Mouse (Mus musculus): ENCODE data around the gene Ltbp1. TPM values are rescaled to one million over a fixed set of nuclear protein-coding genes. Genes with fewer than 3 reads are reported as not detected.
A peak's percentile ranks its signal among the peaks of the same experiment; 100 is the strongest.

The Ltbp1 gene
- 1.6 and 2.0 TPM in 2 replicates for polyA plus RNA-seq (2015; fragmentation: Nextera tagmentation; extraction: Ambion mirVana)

- H3K27ac ChIP-seq (replicated peaks): no peak within 1 kb of the TSS
Measured at GRCm38 (mm10) chr17:75005281-75005684, at the start of gene Ltbp1. Gene Ltbp1 (plus strand): TSS chr17:75005568.

GRCm38 (mm10) chr17:74959481-74960245 is 45.7 kb upstream of the Ltbp1 start:
- H3K4me1 ChIP-seq (replicated peaks): no peaks in the 10 kb centered on the region
- H3K4me2 ChIP-seq: no peak overlapping the region
- no peak overlapping the region for H3K9ac ChIP-seq
- H3K36me3 ChIP-seq: no peaks in the 10 kb centered on the region
- no peak overlapping the region for H3K4me3 ChIP-seq
- H3K27ac ChIP-seq (replicated peaks): no peak overlapping the region
- no peaks in the 10 kb centered on the region for H3K9me3 ChIP-seq
- no peaks in the 10 kb centered on the region for H3K27me3 ChIP-seq
- WGBS: 39% methylated on average over 6 of the region's 6 CpGs
- no peak for ATAC-seq (ENCODE audit: low FRiP score, low read depth)

More at GRCm38 (mm10) chr17:75005281-75005684, at the start of gene Ltbp1:
- Histone ChIP-seq H3K27me3 (no peaks in the 10 kb centered on the region), H3K36me3 (no peaks in the 10 kb centered on the region), H3K9ac (peak within 1 kb of the TSS; percentile 51), H3K4me3 (peak within 1 kb of the TSS; percentile 79), H3K4me2 (peak within 1 kb of the TSS; percentile 99), H3K9me3 (no peaks in the 10 kb centered on the region), H3K4me1 (replicated peaks) (peaks cover 15% of the 10 kb centered on the region)
- ATAC-seq (ENCODE audit: low FRiP score, low read depth): peak; percentile 84
- under 1% methylated on average over 27 of the region's 27 CpGs for WGBS

- Histone ChIP-seq H3K4me3 (no peak overlapping the region), H3K36me3 (no peaks in the 10 kb centered on the region), H3K4me1 (replicated peaks) (no peaks in the 10 kb centered on the region), H3K27ac (replicated peaks) (no peak overlapping the region), H3K9ac (no peak overlapping the region), H3K9me3 (no peaks in the 10 kb centered on the region), H3K27me3 (no peaks in the 10 kb centered on the region), H3K4me2 (no peak overlapping the region)
- no peak for ATAC-seq (ENCODE audit: low FRiP score, low read depth)
- 94% methylated on average over 8 of the region's 8 CpGs for WGBS
Measured at GRCm38 (mm10) chr17:74963222-74963621, 42.1 kb upstream of the Ltbp1 start.

- H3K4me1 ChIP-seq (replicated peaks): no peaks in the 10 kb centered on the region
- H3K36me3 ChIP-seq: no peaks in the 10 kb centered on the region
- no peak overlapping the region for H3K9ac ChIP-seq
- H3K9me3 ChIP-seq: no peaks in the 10 kb centered on the region
- no peaks in the 10 kb centered on the region for H3K27me3 ChIP-seq
- no peak for ATAC-seq (ENCODE audit: low FRiP score, low read depth)
- no peak overlapping the region for H3K4me2 ChIP-seq
- no peak overlapping the region for H3K27ac ChIP-seq (replicated peaks)
- H3K4me3 ChIP-seq: no peak overlapping the region
- 87% methylated on average over 3 of the region's 3 CpGs for WGBS
Measured at GRCm38 (mm10) chr17:74963861-74964260, 41.5 kb upstream of the Ltbp1 start.

- no peak overlapping the region for H3K27ac ChIP-seq (replicated peaks)
- no peak overlapping the region for H3K4me2 ChIP-seq
- H3K4me1 ChIP-seq (replicated peaks): no peaks in the 10 kb centered on the region
- H3K4me3 ChIP-seq: no peak overlapping the region
- no peak overlapping the region for H3K9ac ChIP-seq
- H3K36me3 ChIP-seq: no peaks in the 10 kb centered on the region
- ATAC-seq (ENCODE audit: low FRiP score, low read depth): no peak
- H3K27me3 ChIP-seq: no peaks in the 10 kb centered on the region
- H3K9me3 ChIP-seq: no peaks in the 10 kb centered on the region
- WGBS: 22% methylated on average over 7 of the region's 7 CpGs
Measured at GRCm38 (mm10) chr17:74967298-74967848, 38.0 kb upstream of the Ltbp1 start.

GRCm38 (mm10) chr17:74968152-74968712 is 37.1 kb upstream of the Ltbp1 start:
- H3K27ac ChIP-seq (replicated peaks): no peak overlapping the region
- no peak overlapping the region for H3K4me3 ChIP-seq
- ATAC-seq (ENCODE audit: low FRiP score, low read depth): no peak
- no peaks in the 10 kb centered on the region for H3K4me1 ChIP-seq (replicated peaks)
- H3K4me2 ChIP-seq: peak overlapping the region; percentile 27; the same call in 1 of the 2 replicates
- no peaks in the 10 kb centered on the region for H3K27me3 ChIP-seq
- no peaks in the 10 kb centered on the region for H3K36me3 ChIP-seq
- no peak overlapping the region for H3K9ac ChIP-seq
- H3K9me3 ChIP-seq: no peaks in the 10 kb centered on the region
- WGBS: 53% methylated on average over 9 of the region's 9 CpGs

- Histone ChIP-seq H3K9ac (no peak overlapping the region), H3K4me3 (no peak overlapping the region), H3K4me1 (replicated peaks) (no peaks in the 10 kb centered on the region), H3K4me2 (peak overlapping the region; percentile 27), H3K27me3 (no peaks in the 10 kb centered on the region), H3K36me3 (no peaks in the 10 kb centered on the region), H3K9me3 (no peaks in the 10 kb centered on the region), H3K27ac (replicated peaks) (no peak overlapping the region)
- no peak for ATAC-seq (ENCODE audit: low FRiP score, low read depth)
- WGBS: 41% methylated on average over 16 of the region's 16 CpGs
Measured at GRCm38 (mm10) chr17:74968738-74969271, 36.6 kb upstream of the Ltbp1 start.

- Histone ChIP-seq H3K9me3 (no peaks in the 10 kb centered on the region), H3K4me3 (no peak overlapping the region), H3K4me2 (no peak overlapping the region), H3K4me1 (replicated peaks) (0 out of 2 replicates have a peak, but pooled peaks cover 3% of the 10 kb centered on the region), H3K27me3 (no peaks in the 10 kb centered on the region), H3K9ac (no peak overlapping the region), H3K27ac (replicated peaks) (no peak overlapping the region), H3K36me3 (no peaks in the 10 kb centered on the region)
- no peak for ATAC-seq (ENCODE audit: low FRiP score, low read depth)
- 49% methylated on average over 6 of the region's 6 CpGs for WGBS
Measured at GRCm38 (mm10) chr17:74975192-74975591, 30.2 kb upstream of the Ltbp1 start.

GRCm38 (mm10) chr17:74976167-74976985 is 29.0 kb upstream of the Ltbp1 start:
- H3K4me3 ChIP-seq: no peak overlapping the region
- H3K4me2 ChIP-seq: no peak overlapping the region
- no peaks in the 10 kb centered on the region for H3K36me3 ChIP-seq
- no peak overlapping the region for H3K27ac ChIP-seq (replicated peaks)
- no peaks in the 10 kb centered on the region for H3K9me3 ChIP-seq
- 50% methylated on average over 8 of the region's 8 CpGs for WGBS
- ATAC-seq (ENCODE audit: low FRiP score, low read depth): no peak
- H3K9ac ChIP-seq: no peak overlapping the region
- no peaks in the 10 kb centered on the region for H3K27me3 ChIP-seq
- 0 out of 2 replicates have a peak, but pooled peaks cover 3% of the 10 kb centered on the region for H3K4me1 ChIP-seq (replicated peaks)

GRCm38 (mm10) chr17:74979767-74980166 is 25.6 kb upstream of the Ltbp1 start:
- H3K27ac ChIP-seq (replicated peaks): no peak overlapping the region
- H3K4me1 ChIP-seq (replicated peaks): 0 out of 2 replicates have a peak, but pooled peaks cover 3% of the 10 kb centered on the region
- H3K4me3 ChIP-seq: no peak overlapping the region
- no peaks in the 10 kb centered on the region for H3K9me3 ChIP-seq
- no peak overlapping the region for H3K4me2 ChIP-seq
- no peaks in the 10 kb centered on the region for H3K36me3 ChIP-seq
- no peak overlapping the region for H3K9ac ChIP-seq
- no peak for ATAC-seq (ENCODE audit: low FRiP score, low read depth)
- 87% methylated on average over 8 of the region's 8 CpGs for WGBS
- H3K27me3 ChIP-seq: no peaks in the 10 kb centered on the region

- 86% methylated on average over 5 of the region's 5 CpGs for WGBS
- H3K9me3 ChIP-seq: no peaks in the 10 kb centered on the region
- H3K4me3 ChIP-seq: no peak overlapping the region
- H3K36me3 ChIP-seq: no peaks in the 10 kb centered on the region
- H3K27ac ChIP-seq (replicated peaks): no peak overlapping the region
- no peak overlapping the region for H3K9ac ChIP-seq
- no peak for ATAC-seq (ENCODE audit: low FRiP score, low read depth)
- no peaks in the 10 kb centered on the region for H3K4me1 ChIP-seq (replicated peaks)
- no peaks in the 10 kb centered on the region for H3K27me3 ChIP-seq
- no peak overlapping the region for H3K4me2 ChIP-seq
Measured at GRCm38 (mm10) chr17:74981703-74982102, 23.7 kb upstream of the Ltbp1 start.
